Mouse (Mus musculus): ENCODE measurements around the gene Smyd3.
A peak's percentile ranks its signal among the peaks of the same experiment; 100 is the strongest.
"Not testable (repeated sequence)": the region's sequence is repeated elsewhere in the genome, so short reads cannot be mapped to it uniquely, and the experiment has no call there.

Smyd3 gene

GRCm38 (mm10) chr1:179313618-179314017 lies 204.2 kb downstream of the Smyd3 start:
- ATAC-seq (ENCODE audit: insufficient number of reproducible peaks, low FRiP score, low TSS enrichment) = no peak

GRCm38 (mm10) chr1:179309487-179309886 lies 208.4 kb downstream of the Smyd3 start:
- ATAC-seq (ENCODE audit: insufficient number of reproducible peaks, low FRiP score, low TSS enrichment) = no peak

- ATAC-seq (ENCODE audit: insufficient number of reproducible peaks, low FRiP score, low TSS enrichment) = no peak
Observed at GRCm38 (mm10) chr1:179302446-179303230, 215.2 kb downstream of the Smyd3 start.

- no peak for ATAC-seq (ENCODE audit: insufficient number of reproducible peaks, low FRiP score, low TSS enrichment)
Observed at GRCm38 (mm10) chr1:179295626-179296025, 222.2 kb downstream of the Smyd3 start.

GRCm38 (mm10) chr1:179293772-179294353 lies 224.0 kb downstream of the Smyd3 start:
- ATAC-seq (ENCODE audit: insufficient number of reproducible peaks, low FRiP score, low TSS enrichment) = no peak

GRCm38 (mm10) chr1:179290181-179290580 lies 227.7 kb downstream of the Smyd3 start:
- not testable (repeated sequence) for ATAC-seq (ENCODE audit: insufficient number of reproducible peaks, low FRiP score, low TSS enrichment)

- ATAC-seq (ENCODE audit: insufficient number of reproducible peaks, low FRiP score, low TSS enrichment) = no peak
Observed at GRCm38 (mm10) chr1:179289744-179290143, 228.1 kb downstream of the Smyd3 start.

- no peak for ATAC-seq (ENCODE audit: insufficient number of reproducible peaks, low FRiP score, low TSS enrichment)
Observed at GRCm38 (mm10) chr1:179286748-179287147, 231.1 kb downstream of the Smyd3 start.

GRCm38 (mm10) chr1:179282821-179283220 lies 235.0 kb downstream of the Smyd3 start:
- no peak for ATAC-seq (ENCODE audit: insufficient number of reproducible peaks, low FRiP score, low TSS enrichment)

GRCm38 (mm10) chr1:179281401-179282121 lies 236.3 kb downstream of the Smyd3 start:
- no peak for ATAC-seq (ENCODE audit: insufficient number of reproducible peaks, low FRiP score, low TSS enrichment)

- no peak for ATAC-seq (ENCODE audit: insufficient number of reproducible peaks, low FRiP score, low TSS enrichment)
Observed at GRCm38 (mm10) chr1:179279116-179279515, 238.7 kb downstream of the Smyd3 start.

- ATAC-seq (ENCODE audit: insufficient number of reproducible peaks, low FRiP score, low TSS enrichment) = no peak
Observed at GRCm38 (mm10) chr1:179277346-179277745, 240.5 kb downstream of the Smyd3 start.

GRCm38 (mm10) chr1:179276866-179277265 lies 241.0 kb downstream of the Smyd3 start:
- no peak for ATAC-seq (ENCODE audit: insufficient number of reproducible peaks, low FRiP score, low TSS enrichment)

GRCm38 (mm10) chr1:179272926-179273325 lies 244.9 kb downstream of the Smyd3 start:
- ATAC-seq (ENCODE audit: insufficient number of reproducible peaks, low FRiP score, low TSS enrichment) = no peak

- no peak for ATAC-seq (ENCODE audit: insufficient number of reproducible peaks, low FRiP score, low TSS enrichment)
Observed at GRCm38 (mm10) chr1:179272351-179272750, 245.5 kb downstream of the Smyd3 start.

- no peak for ATAC-seq (ENCODE audit: insufficient number of reproducible peaks, low FRiP score, low TSS enrichment)
Observed at GRCm38 (mm10) chr1:179266936-179267335, 250.9 kb downstream of the Smyd3 start.

GRCm38 (mm10) chr1:179261496-179261966 lies 256.3 kb downstream of the Smyd3 start:
- peak; percentile 61; the same call in 1 of the 2 replicates for ATAC-seq (ENCODE audit: insufficient number of reproducible peaks, low FRiP score, low TSS enrichment)

GRCm38 (mm10) chr1:179255826-179256512 lies 261.9 kb downstream of the Smyd3 start:
- ATAC-seq (ENCODE audit: insufficient number of reproducible peaks, low FRiP score, low TSS enrichment) = no peak

GRCm38 (mm10) chr1:179254531-179254930 lies 263.3 kb downstream of the Smyd3 start:
- ATAC-seq (ENCODE audit: insufficient number of reproducible peaks, low FRiP score, low TSS enrichment) = no peak

- peak; percentile 45; the same call in 1 of the 2 replicates for ATAC-seq (ENCODE audit: insufficient number of reproducible peaks, low FRiP score, low TSS enrichment)
Observed at GRCm38 (mm10) chr1:179252611-179253010, 265.2 kb downstream of the Smyd3 start.
